Mouse (Mus musculus): ENCODE data around the gene Mafk.
A peak's percentile ranks its signal among the peaks of the same experiment; 100 is the strongest.

Gene Mafk

GRCm38 (mm10) chr5:139799041-139799440 is 7.7 kb downstream of the Mafk start:
- Histone ChIP-seq H3K4me1 (replicated peaks; ENCODE audit: low read depth, low read length) (peaks cover 69% of the 10 kb centered on the region), H3K9me3 (ENCODE audit: low read length) (no peaks in the 10 kb centered on the region), H3K4me3 (replicated peaks; ENCODE audit: low read length) (no peak overlapping the region), H3K27me3 (ENCODE audit: insufficient read depth, low read length) (no peaks in the 10 kb centered on the region), H3K36me3 (ENCODE audit: insufficient read depth, low read length) (peaks cover 26% of the 10 kb centered on the region)
- TF ChIP-seq NANOG (IDR thresholded peaks at IDR 0.05; ENCODE audit: borderline replicate concordance, low read length) (no peak), POU5F1 (IDR thresholded peaks at IDR 0.05; ENCODE audit: borderline replicate concordance, low read length) (no peak), CTCF (conservative IDR thresholded peaks at IDR 0.05; ENCODE audit: low read length) (no peak)

GRCm38 (mm10) chr5:139799801-139800590 is 8.7 kb downstream of the Mafk start:
- TF ChIP-seq POU5F1 (IDR thresholded peaks at IDR 0.05; ENCODE audit: borderline replicate concordance, low read length) (no peak), NANOG (IDR thresholded peaks at IDR 0.05; ENCODE audit: borderline replicate concordance, low read length) (no peak), CTCF (conservative IDR thresholded peaks at IDR 0.05; ENCODE audit: low read length) (no peak)
- H3K9me3 ChIP-seq (ENCODE audit: low read length), result no peaks in the 10 kb centered on the region
- peaks cover 26% of the 10 kb centered on the region for H3K36me3 ChIP-seq (ENCODE audit: insufficient read depth, low read length)
- H3K4me1 ChIP-seq (replicated peaks; ENCODE audit: low read depth, low read length), result peaks cover 65% of the 10 kb centered on the region
- H3K27me3 ChIP-seq (ENCODE audit: insufficient read depth, low read length), result no peaks in the 10 kb centered on the region
- peak overlapping the region; percentile 35; the same call in 1 of the 2 replicates for H3K4me3 ChIP-seq (replicated peaks; ENCODE audit: low read length)

GRCm38 (mm10) chr5:139801231-139801630 is 9.9 kb downstream of the Mafk start:
- TF ChIP-seq CTCF (conservative IDR thresholded peaks at IDR 0.05; ENCODE audit: low read length), result no peak
- TF ChIP-seq POU5F1 (IDR thresholded peaks at IDR 0.05; ENCODE audit: borderline replicate concordance, low read length), result no peak
- TF ChIP-seq NANOG (IDR thresholded peaks at IDR 0.05; ENCODE audit: borderline replicate concordance, low read length), result no peak
- Histone ChIP-seq H3K4me1 (replicated peaks; ENCODE audit: low read depth, low read length) (peaks cover 65% of the 10 kb centered on the region), H3K4me3 (replicated peaks; ENCODE audit: low read length) (no peak overlapping the region), H3K36me3 (ENCODE audit: insufficient read depth, low read length) (peaks cover 26% of the 10 kb centered on the region), H3K9me3 (ENCODE audit: low read length) (no peaks in the 10 kb centered on the region), H3K27me3 (ENCODE audit: insufficient read depth, low read length) (peaks cover 1% of the 10 kb centered on the region; the same call in 1 of the 2 replicates)

GRCm38 (mm10) chr5:139801880-139802279 is 10.6 kb downstream of the Mafk start:
- Histone ChIP-seq H3K4me3 (replicated peaks; ENCODE audit: low read length) (no peak overlapping the region), H3K4me1 (replicated peaks; ENCODE audit: low read depth, low read length) (peaks cover 59% of the 10 kb centered on the region), H3K27me3 (ENCODE audit: insufficient read depth, low read length) (peaks cover 6% of the 10 kb centered on the region), H3K9me3 (ENCODE audit: low read length) (no peaks in the 10 kb centered on the region), H3K36me3 (ENCODE audit: insufficient read depth, low read length) (peaks cover 26% of the 10 kb centered on the region)
- TF ChIP-seq NANOG (IDR thresholded peaks at IDR 0.05; ENCODE audit: borderline replicate concordance, low read length), result no peak
- TF ChIP-seq CTCF (conservative IDR thresholded peaks at IDR 0.05; ENCODE audit: low read length), result no peak
- TF ChIP-seq POU5F1 (IDR thresholded peaks at IDR 0.05; ENCODE audit: borderline replicate concordance, low read length), result no peak

GRCm38 (mm10) chr5:139803165-139803564 is 11.9 kb downstream of the Mafk start:
- no peak overlapping the region for H3K4me3 ChIP-seq (replicated peaks; ENCODE audit: low read length)
- H3K36me3 ChIP-seq (ENCODE audit: insufficient read depth, low read length), result peaks cover 26% of the 10 kb centered on the region
- TF ChIP-seq CTCF (conservative IDR thresholded peaks at IDR 0.05; ENCODE audit: low read length) (no peak), POU5F1 (IDR thresholded peaks at IDR 0.05; ENCODE audit: borderline replicate concordance, low read length) (no peak), NANOG (IDR thresholded peaks at IDR 0.05; ENCODE audit: borderline replicate concordance, low read length) (no peak)
- no peaks in the 10 kb centered on the region for H3K9me3 ChIP-seq (ENCODE audit: low read length)
- H3K27me3 ChIP-seq (ENCODE audit: insufficient read depth, low read length), result peaks cover 18% of the 10 kb centered on the region
- peaks cover 55% of the 10 kb centered on the region for H3K4me1 ChIP-seq (replicated peaks; ENCODE audit: low read depth, low read length)

GRCm38 (mm10) chr5:139803601-139804102 is 12.3 kb downstream of the Mafk start:
- Histone ChIP-seq H3K9me3 (ENCODE audit: low read length) (no peaks in the 10 kb centered on the region), H3K36me3 (ENCODE audit: insufficient read depth, low read length) (peaks cover 26% of the 10 kb centered on the region), H3K4me1 (replicated peaks; ENCODE audit: low read depth, low read length) (peaks cover 58% of the 10 kb centered on the region), H3K27me3 (ENCODE audit: insufficient read depth, low read length) (peaks cover 22% of the 10 kb centered on the region), H3K4me3 (replicated peaks; ENCODE audit: low read length) (peak overlapping the region; percentile 35)
- no peak for TF ChIP-seq POU5F1 (IDR thresholded peaks at IDR 0.05; ENCODE audit: borderline replicate concordance, low read length)
- TF ChIP-seq CTCF (conservative IDR thresholded peaks at IDR 0.05; ENCODE audit: low read length), result peak; percentile 61

GRCm38 (mm10) chr5:139804107-139804551 is 12.8 kb downstream of the Mafk start:
- peaks cover 23% of the 10 kb centered on the region for H3K27me3 ChIP-seq (ENCODE audit: insufficient read depth, low read length)
- peaks cover 58% of the 10 kb centered on the region for H3K4me1 ChIP-seq (replicated peaks; ENCODE audit: low read depth, low read length)
- peak overlapping the region; percentile 35 for H3K4me3 ChIP-seq (replicated peaks; ENCODE audit: low read length)
- no peak for TF ChIP-seq CTCF (conservative IDR thresholded peaks at IDR 0.05; ENCODE audit: low read length)
- TF ChIP-seq POU5F1 (IDR thresholded peaks at IDR 0.05; ENCODE audit: borderline replicate concordance, low read length), result no peak
- TF ChIP-seq NANOG (IDR thresholded peaks at IDR 0.05; ENCODE audit: borderline replicate concordance, low read length), result no peak
- H3K9me3 ChIP-seq (ENCODE audit: low read length), result no peaks in the 10 kb centered on the region
- peaks cover 26% of the 10 kb centered on the region for H3K36me3 ChIP-seq (ENCODE audit: insufficient read depth, low read length)

- TF ChIP-seq NANOG (IDR thresholded peaks at IDR 0.05; ENCODE audit: borderline replicate concordance, low read length), result no peak
- TF ChIP-seq POU5F1 (IDR thresholded peaks at IDR 0.05; ENCODE audit: borderline replicate concordance, low read length), result no peak
- TF ChIP-seq CTCF (conservative IDR thresholded peaks at IDR 0.05; ENCODE audit: low read length), result no peak
- peaks cover 54% of the 10 kb centered on the region for H3K4me1 ChIP-seq (replicated peaks; ENCODE audit: low read depth, low read length)
Measured at GRCm38 (mm10) chr5:139804573-139805111, 13.3 kb downstream of the Mafk start.

More at GRCm38 (mm10) chr5:139804573-139805111, 13.3 kb downstream of the Mafk start:
- H3K9me3 ChIP-seq (ENCODE audit: low read length), result no peaks in the 10 kb centered on the region
- no peak overlapping the region for H3K4me3 ChIP-seq (replicated peaks; ENCODE audit: low read length)
- peaks cover 23% of the 10 kb centered on the region for H3K27me3 ChIP-seq (ENCODE audit: insufficient read depth, low read length)
- peaks cover 23% of the 10 kb centered on the region for H3K36me3 ChIP-seq (ENCODE audit: insufficient read depth, low read length)

All from E14TG2a.4 (cell line).